Mouse (Mus musculus): ENCODE results near the gene Ippk. TPM values are rescaled to one million over a fixed set of nuclear protein-coding genes. Genes with fewer than 3 reads are reported as not detected.
A peak's percentile ranks its signal among the peaks of the same experiment; 100 is the strongest.

The Ippk gene
- polyA plus RNA-seq, 1 experiment, result 7.1 TPM

DNA sequence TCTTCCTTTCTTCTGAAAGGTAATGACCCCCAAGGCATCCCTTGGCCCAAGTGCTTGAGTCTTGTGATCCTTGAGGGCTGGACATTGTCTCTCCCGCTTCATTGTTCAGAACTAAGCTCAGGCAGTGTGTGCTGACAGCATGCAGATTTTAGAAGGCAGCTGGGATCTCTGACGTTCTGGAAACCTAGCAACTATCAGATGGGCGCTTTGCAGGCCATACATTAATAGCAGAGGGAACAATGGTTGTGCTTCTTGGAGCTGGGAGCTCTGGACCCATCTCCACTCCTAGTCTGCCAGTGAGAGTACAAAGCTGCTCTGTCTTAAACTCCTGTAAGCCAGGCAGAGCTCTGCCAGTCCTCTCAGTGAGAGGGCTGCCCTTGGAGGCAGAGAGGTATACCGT lies 15.1 kb downstream of the Ippk start:
- Histone ChIP-seq H3K36me3 (ENCODE audit: control insufficient read depth, insufficient read depth, low read length) (peaks cover 15% of the 10 kb centered on the region), H3K4me1 (replicated peaks; ENCODE audit: control insufficient read depth, insufficient read depth, low read length) (peaks cover 9% of the 10 kb centered on the region), H3K4me3 (ENCODE audit: control insufficient read depth, insufficient read depth, low read length) (no peak overlapping the region), H3K27ac (ENCODE audit: control insufficient read depth, insufficient read depth, low read length) (no peak overlapping the region), H3K27me3 (ENCODE audit: control insufficient read depth, insufficient read depth, low read length) (no peaks in the 10 kb centered on the region)
- TF ChIP-seq CTCF (IDR thresholded peaks at IDR 0.05; ENCODE audit: borderline replicate concordance, control insufficient read depth, extremely low read depth, insufficient read depth, low read length, poor library complexity) (no peak), POLR2A (IDR thresholded peaks at IDR 0.05; ENCODE audit: control insufficient read depth, extremely low read depth, insufficient read depth, low read length, poor library complexity) (no peak)
- DNase-seq, result no peak
- WGBS, result 97% methylated on average over 4 of the region's 4 CpGs

- no peaks in the 10 kb centered on the region for H3K4me1 ChIP-seq (replicated peaks; ENCODE audit: control insufficient read depth, insufficient read depth, low read length)
- no peak overlapping the region for H3K27ac ChIP-seq (ENCODE audit: control insufficient read depth, insufficient read depth, low read length)
- H3K36me3 ChIP-seq (ENCODE audit: control insufficient read depth, insufficient read depth, low read length), result peaks cover 19% of the 10 kb centered on the region
- no peak for DNase-seq
- H3K27me3 ChIP-seq (ENCODE audit: control insufficient read depth, insufficient read depth, low read length), result no peaks in the 10 kb centered on the region
- 95% methylated on average over 6 of the region's 6 CpGs for WGBS
- TF ChIP-seq CTCF (IDR thresholded peaks at IDR 0.05; ENCODE audit: borderline replicate concordance, control insufficient read depth, extremely low read depth, insufficient read depth, low read length, poor library complexity) (no peak), POLR2A (IDR thresholded peaks at IDR 0.05; ENCODE audit: control insufficient read depth, extremely low read depth, insufficient read depth, low read length, poor library complexity) (no peak)
- H3K4me3 ChIP-seq (ENCODE audit: control insufficient read depth, insufficient read depth, low read length), result no peak overlapping the region
Observed at GRCm38 (mm10) chr13:49444451-49444850, 23.4 kb downstream of the Ippk start.

DNA sequence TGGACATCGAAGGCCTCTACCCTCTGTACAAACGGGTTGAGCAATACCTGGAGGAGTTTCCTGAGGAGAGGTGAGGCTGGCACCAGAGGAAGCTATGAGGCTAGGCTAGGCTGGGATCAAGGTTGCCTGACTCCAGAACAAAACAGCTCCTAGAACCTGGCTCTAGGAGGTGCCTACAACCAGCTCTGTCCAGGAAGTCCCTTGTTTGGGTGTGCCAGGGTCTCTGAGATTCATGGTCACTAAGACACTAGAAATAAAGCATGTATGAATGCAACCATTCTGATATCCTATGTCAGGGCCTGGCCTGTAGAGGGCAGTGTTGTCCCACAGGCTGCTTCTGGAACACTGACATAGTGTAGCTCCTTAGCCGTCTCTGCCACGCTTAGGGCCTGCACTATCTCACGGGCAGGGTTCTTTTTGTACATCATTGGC lies 28.3 kb downstream of the Ippk start:
- no peak overlapping the region for H3K4me3 ChIP-seq (ENCODE audit: control insufficient read depth, insufficient read depth, low read length)
- WGBS, result 59% methylated on average over 5 of the region's 5 CpGs
- DNase-seq, result peak; percentile 75
- H3K27me3 ChIP-seq (ENCODE audit: control insufficient read depth, insufficient read depth, low read length), result no peaks in the 10 kb centered on the region
- H3K36me3 ChIP-seq (ENCODE audit: control insufficient read depth, insufficient read depth, low read length), result peaks cover 14% of the 10 kb centered on the region; the same call in 1 of the 2 replicates
- H3K4me1 ChIP-seq (replicated peaks; ENCODE audit: control insufficient read depth, insufficient read depth, low read length), result no peaks in the 10 kb centered on the region
- TF ChIP-seq POLR2A (IDR thresholded peaks at IDR 0.05; ENCODE audit: control insufficient read depth, extremely low read depth, insufficient read depth, low read length, poor library complexity), result no peak
- TF ChIP-seq CTCF (IDR thresholded peaks at IDR 0.05; ENCODE audit: borderline replicate concordance, control insufficient read depth, extremely low read depth, insufficient read depth, low read length, poor library complexity), result peak; percentile 64; the same call in 1 of the 2 replicates
- H3K27ac ChIP-seq (ENCODE audit: control insufficient read depth, insufficient read depth, low read length), result no peak overlapping the region

- Histone ChIP-seq H3K4me3 (ENCODE audit: control insufficient read depth, insufficient read depth, low read length) (no peak overlapping the region), H3K4me1 (replicated peaks; ENCODE audit: control insufficient read depth, insufficient read depth, low read length) (no peaks in the 10 kb centered on the region), H3K36me3 (ENCODE audit: control insufficient read depth, insufficient read depth, low read length) (peaks cover 17% of the 10 kb centered on the region), H3K27ac (ENCODE audit: control insufficient read depth, insufficient read depth, low read length) (no peak overlapping the region), H3K27me3 (ENCODE audit: control insufficient read depth, insufficient read depth, low read length) (no peaks in the 10 kb centered on the region)
- 99% methylated on average over 4 of the region's 4 CpGs for WGBS
- no peak for DNase-seq
- TF ChIP-seq CTCF (IDR thresholded peaks at IDR 0.05; ENCODE audit: borderline replicate concordance, control insufficient read depth, extremely low read depth, insufficient read depth, low read length, poor library complexity) (no peak), POLR2A (IDR thresholded peaks at IDR 0.05; ENCODE audit: control insufficient read depth, extremely low read depth, insufficient read depth, low read length, poor library complexity) (no peak)
Observed at GRCm38 (mm10) chr13:49460276-49460675, 39.2 kb downstream of the Ippk start.

GRCm38 (mm10) chr13:49460692-49461414 lies 39.8 kb downstream of the Ippk start:
- DNase-seq, result no peak
- 92% methylated on average over 5 of the region's 5 CpGs for WGBS
- Histone ChIP-seq H3K27me3 (ENCODE audit: control insufficient read depth, insufficient read depth, low read length) (no peaks in the 10 kb centered on the region), H3K4me3 (ENCODE audit: control insufficient read depth, insufficient read depth, low read length) (no peak overlapping the region), H3K36me3 (ENCODE audit: control insufficient read depth, insufficient read depth, low read length) (peaks cover 17% of the 10 kb centered on the region), H3K27ac (ENCODE audit: control insufficient read depth, insufficient read depth, low read length) (no peak overlapping the region), H3K4me1 (replicated peaks; ENCODE audit: control insufficient read depth, insufficient read depth, low read length) (no peaks in the 10 kb centered on the region)
- TF ChIP-seq CTCF (IDR thresholded peaks at IDR 0.05; ENCODE audit: borderline replicate concordance, control insufficient read depth, extremely low read depth, insufficient read depth, low read length, poor library complexity) (no peak), POLR2A (IDR thresholded peaks at IDR 0.05; ENCODE audit: control insufficient read depth, extremely low read depth, insufficient read depth, low read length, poor library complexity) (no peak)

DNA sequence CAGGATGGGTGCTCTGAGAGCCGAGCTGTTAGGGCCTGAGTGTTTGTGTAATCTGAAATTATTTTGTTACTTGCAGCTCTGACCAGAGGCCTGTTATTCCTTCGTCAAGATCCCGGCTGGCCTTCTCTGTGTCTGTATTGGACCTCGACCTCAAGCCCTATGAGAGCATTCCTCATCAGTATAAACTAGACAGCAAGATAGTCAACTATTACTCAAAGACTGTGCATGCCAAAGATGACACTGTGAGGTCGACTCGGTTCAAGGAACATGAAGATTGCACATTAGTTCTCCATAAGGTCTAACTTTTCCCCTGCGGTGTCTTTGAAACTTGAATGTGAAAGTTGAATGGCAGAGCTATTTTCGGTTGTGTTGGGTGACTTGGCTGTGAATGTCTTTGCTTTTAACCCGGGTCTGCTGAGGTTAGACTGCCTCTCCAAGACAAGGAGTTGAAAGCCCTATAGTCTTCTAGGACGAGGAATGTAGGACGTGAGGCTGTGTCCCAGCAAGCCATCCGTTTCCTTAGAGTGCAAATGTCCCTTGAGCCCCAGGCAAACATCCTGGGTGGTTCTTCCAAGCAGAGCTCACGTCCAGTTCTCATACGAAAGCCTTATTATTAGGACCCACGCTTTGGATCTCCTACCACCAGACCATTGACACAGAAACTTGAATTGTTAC lies 40.5 kb downstream of the Ippk start:
- TF ChIP-seq POLR2A (IDR thresholded peaks at IDR 0.05; ENCODE audit: control insufficient read depth, extremely low read depth, insufficient read depth, low read length, poor library complexity), result no peak
- no peak for TF ChIP-seq CTCF (IDR thresholded peaks at IDR 0.05; ENCODE audit: borderline replicate concordance, control insufficient read depth, extremely low read depth, insufficient read depth, low read length, poor library complexity)
- DNase-seq, result no peak
- Histone ChIP-seq H3K27ac (ENCODE audit: control insufficient read depth, insufficient read depth, low read length) (no peak overlapping the region), H3K4me1 (replicated peaks; ENCODE audit: control insufficient read depth, insufficient read depth, low read length) (no peaks in the 10 kb centered on the region), H3K27me3 (ENCODE audit: control insufficient read depth, insufficient read depth, low read length) (no peaks in the 10 kb centered on the region), H3K4me3 (ENCODE audit: control insufficient read depth, insufficient read depth, low read length) (no peak overlapping the region), H3K36me3 (ENCODE audit: control insufficient read depth, insufficient read depth, low read length) (peaks cover 17% of the 10 kb centered on the region)
- 97% methylated on average over 15 of the region's 15 CpGs for WGBS

Data from thymus, adult 2 months (tissue).